Mouse (Mus musculus) MEL (cell line): Measurements from ENCODE around the gene Sf3b6.

Source experiments
- CTCF ChIP-seq, 3 experiments: IDR thresholded peaks in 2 of 3; conservative IDR thresholded peaks in 1 of 3; 2 replicates each; pipeline ENCODE4 v1.5.1; 2011 to 2012; ENCODE audit warnings: low read length in 3 of 3, low read depth in 2 of 3, mild to moderate bottlenecking in 2 of 3, improper control_type of control experiment in 1 of 3, inconsistent platforms in 1 of 3, mixed read lengths in 1 of 3, moderate library complexity in 1 of 3; ENCODE audit not compliant: control insufficient read depth in 1 of 3, insufficient read depth in 1 of 3, poor library complexity in 1 of 3, severe bottlenecking in 1 of 3
- E2F4 ChIP-seq: IDR thresholded peaks from 2 replicates; pipeline ENCODE4 v1.6.1; 2011; ENCODE audit warnings: low read depth, low read length, improper control_type of control experiment, borderline replicate concordance
- MAZ ChIP-seq: IDR thresholded peaks from 2 replicates; pipeline ENCODE4 v1.6.1; 2012; ENCODE audit warnings: low read depth, mild to moderate bottlenecking, inconsistent platforms, low read length, improper control_type of control experiment
- NRF1 ChIP-seq: IDR thresholded peaks from 2 replicates; pipeline ENCODE4 v1.6.1; 2014; ENCODE audit warnings: low read depth, mild to moderate bottlenecking, inconsistent platforms, low read length, improper control_type of control experiment, moderate library complexity; ENCODE audit not compliant: poor library complexity, insufficient read depth, severe bottlenecking
- UBTF ChIP-seq: IDR thresholded peaks from 2 replicates; pipeline ENCODE4 v1.6.1; 2012; ENCODE audit warnings: low read depth, mild to moderate bottlenecking, inconsistent platforms, low read length, improper control_type of control experiment, moderate library complexity, borderline replicate concordance; ENCODE audit not compliant: insufficient read depth
- USF2 ChIP-seq, 2 experiments: IDR thresholded peaks; 2 replicates each; pipeline ENCODE4 v1.6.1; 2011 to 2012; ENCODE audit warnings: improper control_type of control experiment in 2 of 2, low read length in 2 of 2, borderline replicate concordance in 1 of 2, inconsistent platforms in 1 of 2, low read depth in 1 of 2, mild to moderate bottlenecking in 1 of 2; ENCODE audit not compliant: insufficient read depth in 1 of 2

- no peak for TF ChIP-seq E2F4
- TF ChIP-seq USF2 (IDR thresholded peaks at IDR 0.05; ENCODE audit: borderline replicate concordance in 1 of 2, insufficient read depth in 1 of 2, low read depth in 1 of 2, low read length in 2 of 2), result no peak
- TF ChIP-seq UBTF, result no peak
- TF ChIP-seq MAZ, result no peak
- no peak for TF ChIP-seq NRF1
- TF ChIP-seq CTCF (IDR thresholded peaks at IDR 0.05 in 2 of 3, conservative IDR thresholded peaks at IDR 0.05 in 1 of 3; ENCODE audit: control insufficient read depth in 1 of 3, insufficient read depth in 1 of 3, low read depth in 2 of 3, low read length in 3 of 3, poor library complexity in 1 of 3, severe bottlenecking in 1 of 3), result peak; percentile 14 to 48 (median 44); a peak in 4 of 6 replicates
Measured at GRCm38 (mm10) chr12:4793718-4794117, 23.6 kb upstream of the Sf3b6 start.
